Mouse (Mus musculus): ENCODE data around the gene Nckap5. TPM values are rescaled to one million over a fixed set of nuclear protein-coding genes. Genes with fewer than 3 reads are reported as not detected.

The Nckap5 gene
- polyA plus RNA-seq, 2 experiments = 6.8 to 14.9 TPM

GRCm38 (mm10) chr1:126626206-126626605 is 204.4 kb downstream of the Nckap5 start:
- 86% methylated on average over 3 of the region's 3 CpGs for WGBS
- H3K27me3 ChIP-seq (ENCODE audit: control insufficient read depth, insufficient read depth, low read length) = no peaks in the 10 kb centered on the region
- DNase-seq (ENCODE audit: low spot score) = no peak
- no peak overlapping the region for H3K4me2 ChIP-seq (replicated peaks; ENCODE audit: low read depth, low read length, severe bottlenecking)
- no peak overlapping the region for H3K9ac ChIP-seq (ENCODE audit: low read depth, low read length, severe bottlenecking)
- H3K27ac ChIP-seq (replicated peaks; ENCODE audit: low read depth, low read length) = no peak overlapping the region
- peaks cover 8% of the 10 kb centered on the region; the same call in 1 of the 2 replicates for H3K4me1 ChIP-seq (ENCODE audit: control insufficient read depth, insufficient read depth, low read length)
- no peak for TF ChIP-seq POLR2A (IDR thresholded peaks at IDR 0.05; ENCODE audit: borderline replicate concordance, extremely low read depth, insufficient read depth, insufficient read length)
- H3K36me3 ChIP-seq (ENCODE audit: control insufficient read depth, insufficient read depth, low read length) = no peaks in the 10 kb centered on the region
- H3K4me3 ChIP-seq (replicated peaks; ENCODE audit: low read length) = no peak overlapping the region
- ATAC-seq (ENCODE audit: low FRiP score, low read depth) = no peak; the same call in 1 of the 2 replicates
- no peaks in the 10 kb centered on the region for H3K9me3 ChIP-seq (ENCODE audit: control insufficient read depth, low read length)

GRCm38 (mm10) chr1:126622036-126622435 is 208.6 kb downstream of the Nckap5 start:
- no peak for TF ChIP-seq POLR2A (IDR thresholded peaks at IDR 0.05; ENCODE audit: borderline replicate concordance, extremely low read depth, insufficient read depth, insufficient read length)
- no peaks in the 10 kb centered on the region for H3K9me3 ChIP-seq (ENCODE audit: control insufficient read depth, low read length)
- H3K27me3 ChIP-seq (ENCODE audit: control insufficient read depth, insufficient read depth, low read length) = no peaks in the 10 kb centered on the region
- no peak overlapping the region for H3K4me2 ChIP-seq (replicated peaks; ENCODE audit: low read depth, low read length, severe bottlenecking)
- no peak overlapping the region for H3K9ac ChIP-seq (ENCODE audit: low read depth, low read length, severe bottlenecking)
- no peak overlapping the region for H3K27ac ChIP-seq (replicated peaks; ENCODE audit: low read depth, low read length)
- H3K36me3 ChIP-seq (ENCODE audit: control insufficient read depth, insufficient read depth, low read length) = no peaks in the 10 kb centered on the region
- peak; percentile 35; the same call in 1 of the 2 replicates for ATAC-seq (ENCODE audit: low FRiP score, low read depth)
- WGBS = 46% methylated on average over 4 of the region's 4 CpGs
- no peak overlapping the region for H3K4me3 ChIP-seq (replicated peaks; ENCODE audit: low read length)
- no peak for DNase-seq (ENCODE audit: low spot score)
- H3K4me1 ChIP-seq (ENCODE audit: control insufficient read depth, insufficient read depth, low read length) = peaks cover 8% of the 10 kb centered on the region; the same call in 1 of the 2 replicates

- Histone ChIP-seq H3K36me3 (ENCODE audit: control insufficient read depth, insufficient read depth, low read length) (no peaks in the 10 kb centered on the region), H3K4me2 (replicated peaks; ENCODE audit: low read depth, low read length, severe bottlenecking) (no peak overlapping the region), H3K27me3 (ENCODE audit: control insufficient read depth, insufficient read depth, low read length) (no peaks in the 10 kb centered on the region), H3K9me3 (ENCODE audit: control insufficient read depth, low read length) (no peaks in the 10 kb centered on the region; the same call in 1 of the 2 replicates), H3K4me3 (replicated peaks; ENCODE audit: low read length) (no peak overlapping the region), H3K27ac (replicated peaks; ENCODE audit: low read depth, low read length) (no peak overlapping the region), H3K4me1 (ENCODE audit: control insufficient read depth, insufficient read depth, low read length) (peaks cover 6% of the 10 kb centered on the region; the same call in 1 of the 2 replicates), H3K9ac (ENCODE audit: low read depth, low read length, severe bottlenecking) (no peak overlapping the region)
- no peak for TF ChIP-seq POLR2A (IDR thresholded peaks at IDR 0.05; ENCODE audit: borderline replicate concordance, extremely low read depth, insufficient read depth, insufficient read length)
- WGBS = 83% methylated on average over 9 of the region's 9 CpGs
- DNase-seq (ENCODE audit: low spot score) (no peak), ATAC-seq (ENCODE audit: low FRiP score, low read depth) (no peak)
These were observed 213.0 kb downstream of the Nckap5 start for GRCm38 (mm10) chr1:126617464-126618041.

- no peak overlapping the region for H3K4me3 ChIP-seq (replicated peaks; ENCODE audit: low read length)
- H3K9ac ChIP-seq (ENCODE audit: low read depth, low read length, severe bottlenecking) = no peak overlapping the region
- H3K36me3 ChIP-seq (ENCODE audit: control insufficient read depth, insufficient read depth, low read length) = no peaks in the 10 kb centered on the region
- H3K4me1 ChIP-seq (ENCODE audit: control insufficient read depth, insufficient read depth, low read length) = peaks cover 3% of the 10 kb centered on the region; the same call in 1 of the 2 replicates
- no peaks in the 10 kb centered on the region for H3K27me3 ChIP-seq (ENCODE audit: control insufficient read depth, insufficient read depth, low read length)
- DNase-seq (ENCODE audit: low spot score) (no peak), ATAC-seq (ENCODE audit: low FRiP score, low read depth) (no peak)
- WGBS = 38% methylated on average over 5 of the region's 5 CpGs
- no peaks in the 10 kb centered on the region; the same call in 1 of the 2 replicates for H3K9me3 ChIP-seq (ENCODE audit: control insufficient read depth, low read length)
- TF ChIP-seq POLR2A (IDR thresholded peaks at IDR 0.05; ENCODE audit: borderline replicate concordance, extremely low read depth, insufficient read depth, insufficient read length) = no peak
- H3K4me2 ChIP-seq (replicated peaks; ENCODE audit: low read depth, low read length, severe bottlenecking) = no peak overlapping the region
- no peak overlapping the region for H3K27ac ChIP-seq (replicated peaks; ENCODE audit: low read depth, low read length)
These were observed 213.6 kb downstream of the Nckap5 start for GRCm38 (mm10) chr1:126616964-126617363.

- DNase-seq (ENCODE audit: low spot score) = no peak
- Histone ChIP-seq H3K4me1 (ENCODE audit: control insufficient read depth, insufficient read depth, low read length) (no peaks in the 10 kb centered on the region), H3K4me3 (replicated peaks; ENCODE audit: low read length) (no peak overlapping the region), H3K27ac (replicated peaks; ENCODE audit: low read depth, low read length) (no peak overlapping the region), H3K4me2 (replicated peaks; ENCODE audit: low read depth, low read length, severe bottlenecking) (no peak overlapping the region), H3K9me3 (ENCODE audit: control insufficient read depth, low read length) (no peaks in the 10 kb centered on the region; the same call in 1 of the 2 replicates), H3K9ac (ENCODE audit: low read depth, low read length, severe bottlenecking) (no peak overlapping the region), H3K36me3 (ENCODE audit: control insufficient read depth, insufficient read depth, low read length) (no peaks in the 10 kb centered on the region), H3K27me3 (ENCODE audit: control insufficient read depth, insufficient read depth, low read length) (no peaks in the 10 kb centered on the region)
- 68% methylated on average over 4 of the region's 4 CpGs for WGBS
- ATAC-seq (ENCODE audit: low FRiP score, low read depth) = no peak
- TF ChIP-seq POLR2A (IDR thresholded peaks at IDR 0.05; ENCODE audit: borderline replicate concordance, extremely low read depth, insufficient read depth, insufficient read length) = no peak
These were observed 217.7 kb downstream of the Nckap5 start for GRCm38 (mm10) chr1:126612916-126613315.

All from limb, embryonic 14.5 days (tissue).